Mouse (Mus musculus): Measurements from ENCODE around the gene Gm3336. TPM values are rescaled to one million over a fixed set of nuclear protein-coding genes. Genes with fewer than 3 reads are reported as not detected.
A peak's percentile ranks its signal among the peaks of the same experiment; 100 is the strongest.

Gene Gm3336
- polyA plus RNA-seq, 1 experiment = 73.6 TPM

DNA sequence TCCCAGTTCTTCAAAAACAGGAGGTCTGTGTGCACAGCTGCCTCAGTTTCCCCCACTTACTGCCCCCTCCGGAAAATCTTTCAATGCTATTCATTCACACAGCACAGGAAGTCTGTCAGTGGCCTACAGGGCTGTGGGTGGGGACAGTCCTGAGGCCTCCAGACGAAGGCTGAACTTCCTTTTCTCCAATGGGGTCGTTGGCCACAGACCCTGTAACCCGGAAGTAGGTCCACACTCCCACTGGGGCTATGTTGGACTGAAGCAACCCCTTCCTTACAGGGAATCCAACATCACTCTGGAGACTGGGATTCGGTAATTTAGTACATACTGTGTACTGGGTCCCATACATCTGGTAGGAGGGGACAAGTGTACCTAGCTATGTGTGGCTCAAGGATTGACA, 24.7 kb upstream of the Gm3336 start:
- 57% methylated on average over 5 of the region's 5 CpGs for WGBS
- no peak overlapping the region for H3K4me3 ChIP-seq (ENCODE audit: low read depth, low read length)
- TF ChIP-seq CTCF (IDR thresholded peaks at IDR 0.05; ENCODE audit: extremely low read depth, insufficient read length, insufficient replicate concordance, low read depth, low read length) (no peak), POLR2A (IDR thresholded peaks at IDR 0.05; ENCODE audit: low read depth, low read length) (no peak)
- peaks cover 45% of the 10 kb centered on the region for H3K4me1 ChIP-seq (ENCODE audit: control insufficient read depth, insufficient read depth, insufficient read length, low read length)
- H3K27me3 ChIP-seq (ENCODE audit: control insufficient read depth, insufficient read depth, low read length) = no peaks in the 10 kb centered on the region
- no peak overlapping the region for H3K27ac ChIP-seq (ENCODE audit: insufficient read depth, low read depth, low read length)
- no peaks in the 10 kb centered on the region for H3K36me3 ChIP-seq (ENCODE audit: control insufficient read depth, insufficient read depth, low read length)

DNA sequence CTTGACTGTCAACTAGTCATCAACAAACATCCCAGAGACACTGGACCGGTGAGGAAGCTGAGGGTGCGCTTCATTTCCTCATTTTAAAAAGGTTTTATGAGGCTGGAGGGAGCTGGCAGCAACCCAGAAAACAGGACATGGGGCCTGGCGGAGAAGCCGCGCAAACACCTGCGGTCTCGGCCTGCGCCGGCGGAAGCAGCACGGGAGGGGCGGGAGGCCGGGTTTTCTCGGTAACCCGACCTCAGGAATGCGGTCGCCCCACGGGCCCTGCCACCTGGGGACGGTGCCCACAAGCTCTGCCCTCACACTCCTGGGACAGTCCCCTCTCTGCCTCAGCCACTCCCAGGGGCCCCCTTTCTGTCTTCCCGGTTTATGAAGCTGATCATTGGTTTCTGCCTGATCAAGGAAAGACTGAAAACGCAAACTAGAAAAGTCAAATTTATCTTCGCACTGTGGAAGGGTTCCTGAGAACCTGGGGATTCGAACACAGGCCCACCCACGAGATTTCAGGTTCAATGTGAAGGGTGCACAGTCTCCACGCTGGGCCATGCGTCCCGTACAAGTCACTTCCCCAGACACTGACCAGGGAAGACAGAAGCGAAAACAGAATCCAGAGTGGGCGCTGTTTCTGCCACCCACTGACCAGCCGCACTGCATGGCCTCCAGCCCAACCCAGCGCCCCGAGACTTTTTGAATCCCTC, 22.9 kb upstream of the Gm3336 start:
- Histone ChIP-seq H3K4me1 (ENCODE audit: control insufficient read depth, insufficient read depth, insufficient read length, low read length) (peaks cover 45% of the 10 kb centered on the region), H3K36me3 (ENCODE audit: control insufficient read depth, insufficient read depth, low read length) (no peaks in the 10 kb centered on the region), H3K4me3 (ENCODE audit: low read depth, low read length) (no peak overlapping the region), H3K27me3 (ENCODE audit: control insufficient read depth, insufficient read depth, low read length) (no peaks in the 10 kb centered on the region), H3K27ac (ENCODE audit: insufficient read depth, low read depth, low read length) (peak overlapping the region; percentile 89)
- 17% methylated on average over 32 of the region's 32 CpGs for WGBS
- no peak for TF ChIP-seq POLR2A (IDR thresholded peaks at IDR 0.05; ENCODE audit: low read depth, low read length)
- no peak for TF ChIP-seq CTCF (IDR thresholded peaks at IDR 0.05; ENCODE audit: extremely low read depth, insufficient read length, insufficient replicate concordance, low read depth, low read length)

DNA sequence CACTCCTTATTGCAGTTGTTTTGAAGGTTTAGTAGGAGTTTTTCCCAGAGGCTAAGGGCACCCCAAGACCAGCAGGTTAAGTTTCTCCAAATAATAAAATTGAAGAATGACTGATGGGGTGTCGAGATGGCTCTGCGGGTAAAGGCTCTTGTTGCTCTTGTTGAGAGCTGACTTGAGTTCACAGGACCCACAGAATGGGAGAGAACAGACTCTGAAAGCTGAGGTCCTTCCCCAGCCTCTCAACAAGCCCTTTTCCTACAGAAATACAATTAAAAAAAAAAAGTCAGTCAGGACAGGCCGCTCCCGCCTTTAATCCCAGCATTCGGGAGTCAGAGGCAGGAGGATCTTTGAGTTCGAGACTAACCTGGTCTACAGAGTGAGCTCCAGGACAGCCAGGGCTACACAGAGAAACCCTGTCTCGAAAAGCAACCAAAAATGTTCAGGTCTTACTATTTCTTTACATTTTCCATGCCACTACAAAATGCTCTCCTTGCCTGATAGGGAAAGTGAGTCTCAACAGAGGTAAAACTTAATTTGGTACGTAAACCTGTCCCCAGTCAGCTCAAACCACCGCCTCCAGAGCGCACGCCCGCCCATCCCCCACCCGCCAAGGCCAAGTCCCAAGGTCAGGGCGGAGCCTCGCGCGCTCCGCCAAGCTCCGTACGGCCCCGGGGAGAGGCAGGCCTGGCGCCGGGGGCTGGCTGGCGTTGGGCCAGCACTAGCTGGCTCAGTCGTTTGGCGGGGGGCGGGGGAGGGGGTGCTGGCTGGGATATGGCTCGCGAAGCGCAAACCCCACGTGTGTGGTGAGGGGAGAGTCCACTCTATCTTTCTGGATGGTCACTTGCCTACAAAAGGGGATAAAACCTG, 22.1 kb upstream of the Gm3336 start:
- H3K27me3 ChIP-seq (ENCODE audit: control insufficient read depth, insufficient read depth, low read length) = no peaks in the 10 kb centered on the region
- WGBS = 3% methylated on average over 31 of the region's 31 CpGs
- H3K4me1 ChIP-seq (ENCODE audit: control insufficient read depth, insufficient read depth, insufficient read length, low read length) = peaks cover 45% of the 10 kb centered on the region
- TF ChIP-seq CTCF (IDR thresholded peaks at IDR 0.05; ENCODE audit: extremely low read depth, insufficient read length, insufficient replicate concordance, low read depth, low read length) (no peak), POLR2A (IDR thresholded peaks at IDR 0.05; ENCODE audit: low read depth, low read length) (no peak)
- peaks cover 5% of the 10 kb centered on the region for H3K36me3 ChIP-seq (ENCODE audit: control insufficient read depth, insufficient read depth, low read length)
- peak overlapping the region; percentile 89 for H3K27ac ChIP-seq (ENCODE audit: insufficient read depth, low read depth, low read length)
- peak overlapping the region; percentile 41 for H3K4me3 ChIP-seq (ENCODE audit: low read depth, low read length)

DNA sequence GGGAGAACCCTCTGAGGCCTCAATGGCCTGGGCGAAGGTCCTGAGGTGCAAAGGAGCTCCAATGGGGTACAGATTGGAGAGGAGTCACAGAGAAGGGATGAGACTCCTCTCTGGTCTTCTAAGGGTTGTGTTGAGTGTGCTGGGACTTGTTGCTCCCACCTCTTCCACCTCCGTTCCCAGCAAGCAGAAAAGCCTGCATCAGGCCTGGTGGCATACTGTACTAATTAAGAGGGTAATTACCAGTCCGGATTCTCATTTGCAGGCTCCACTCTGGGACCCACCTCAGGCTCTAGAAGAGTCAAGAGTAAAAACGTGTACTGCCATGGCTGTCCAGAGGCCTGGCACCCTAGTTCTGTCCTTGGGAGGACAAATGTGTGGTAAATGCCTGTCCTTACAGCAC, 21.4 kb upstream of the Gm3336 start:
- H3K36me3 ChIP-seq (ENCODE audit: control insufficient read depth, insufficient read depth, low read length) = peaks cover 9% of the 10 kb centered on the region
- WGBS = 36% methylated on average over 4 of the region's 4 CpGs

DNA sequence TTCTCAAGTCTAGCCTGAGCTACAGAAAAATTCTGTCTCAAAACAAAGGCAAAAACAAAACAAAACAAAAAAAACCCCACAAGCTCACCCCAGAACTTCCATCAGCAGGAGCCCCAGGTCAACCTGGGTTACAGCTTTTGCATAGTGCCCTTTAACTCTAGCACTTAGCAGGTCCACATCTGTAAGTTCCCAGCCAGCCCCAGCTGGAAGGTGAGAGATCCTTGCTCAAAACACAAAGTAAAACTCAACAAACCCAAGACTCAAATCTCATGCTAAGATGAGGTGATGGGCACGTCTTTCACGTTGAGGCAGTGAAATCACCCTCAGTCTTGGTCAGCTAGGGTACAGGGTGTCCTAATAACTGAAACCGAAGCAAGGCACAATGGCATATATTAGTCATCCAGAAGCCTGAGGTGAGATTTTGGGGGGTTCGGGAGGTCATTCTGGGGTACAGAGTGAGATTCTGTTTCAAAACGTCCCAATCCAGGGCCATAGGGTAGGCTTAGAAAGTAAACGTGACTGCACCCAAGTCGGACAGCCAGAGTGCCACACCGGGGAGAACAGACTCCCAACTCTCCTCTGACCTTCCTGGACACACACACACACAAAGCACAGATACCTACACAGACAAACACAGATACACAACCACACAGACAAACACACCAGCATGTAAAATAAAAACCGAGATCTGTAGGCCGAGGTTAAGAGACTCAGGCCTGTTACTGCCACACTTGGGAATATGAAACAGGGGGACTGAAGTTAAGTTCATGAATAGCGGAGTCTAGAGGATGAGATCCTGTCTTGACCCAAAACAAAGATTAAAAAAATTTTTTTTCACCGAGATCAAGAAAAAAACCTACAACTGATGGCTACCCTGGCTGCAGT, 20.7 kb upstream of the Gm3336 start:
- no peak for TF ChIP-seq CTCF (IDR thresholded peaks at IDR 0.05; ENCODE audit: extremely low read depth, insufficient read length, insufficient replicate concordance, low read depth, low read length)
- no peak for TF ChIP-seq POLR2A (IDR thresholded peaks at IDR 0.05; ENCODE audit: low read depth, low read length)
- Histone ChIP-seq H3K27me3 (ENCODE audit: control insufficient read depth, insufficient read depth, low read length) (no peaks in the 10 kb centered on the region), H3K36me3 (ENCODE audit: control insufficient read depth, insufficient read depth, low read length) (peaks cover 9% of the 10 kb centered on the region), H3K4me3 (ENCODE audit: low read depth, low read length) (peak overlapping the region; percentile 63), H3K27ac (ENCODE audit: insufficient read depth, low read depth, low read length) (peak overlapping the region; percentile 100), H3K4me1 (ENCODE audit: control insufficient read depth, insufficient read depth, insufficient read length, low read length) (peaks cover 43% of the 10 kb centered on the region)
- WGBS = 53% methylated on average over 12 of the region's 12 CpGs

More for the DNA sequence above, 21.4 kb upstream of the Gm3336 start:
- peak overlapping the region; percentile 100 for H3K27ac ChIP-seq (ENCODE audit: insufficient read depth, low read depth, low read length)
- H3K4me3 ChIP-seq (ENCODE audit: low read depth, low read length) = peak overlapping the region; percentile 41
- peaks cover 42% of the 10 kb centered on the region for H3K4me1 ChIP-seq (ENCODE audit: control insufficient read depth, insufficient read depth, insufficient read length, low read length)
- H3K27me3 ChIP-seq (ENCODE audit: control insufficient read depth, insufficient read depth, low read length) = no peaks in the 10 kb centered on the region
- TF ChIP-seq POLR2A (IDR thresholded peaks at IDR 0.05; ENCODE audit: low read depth, low read length) (no peak), CTCF (IDR thresholded peaks at IDR 0.05; ENCODE audit: extremely low read depth, insufficient read length, insufficient replicate concordance, low read depth, low read length) (no peak)

DNA sequence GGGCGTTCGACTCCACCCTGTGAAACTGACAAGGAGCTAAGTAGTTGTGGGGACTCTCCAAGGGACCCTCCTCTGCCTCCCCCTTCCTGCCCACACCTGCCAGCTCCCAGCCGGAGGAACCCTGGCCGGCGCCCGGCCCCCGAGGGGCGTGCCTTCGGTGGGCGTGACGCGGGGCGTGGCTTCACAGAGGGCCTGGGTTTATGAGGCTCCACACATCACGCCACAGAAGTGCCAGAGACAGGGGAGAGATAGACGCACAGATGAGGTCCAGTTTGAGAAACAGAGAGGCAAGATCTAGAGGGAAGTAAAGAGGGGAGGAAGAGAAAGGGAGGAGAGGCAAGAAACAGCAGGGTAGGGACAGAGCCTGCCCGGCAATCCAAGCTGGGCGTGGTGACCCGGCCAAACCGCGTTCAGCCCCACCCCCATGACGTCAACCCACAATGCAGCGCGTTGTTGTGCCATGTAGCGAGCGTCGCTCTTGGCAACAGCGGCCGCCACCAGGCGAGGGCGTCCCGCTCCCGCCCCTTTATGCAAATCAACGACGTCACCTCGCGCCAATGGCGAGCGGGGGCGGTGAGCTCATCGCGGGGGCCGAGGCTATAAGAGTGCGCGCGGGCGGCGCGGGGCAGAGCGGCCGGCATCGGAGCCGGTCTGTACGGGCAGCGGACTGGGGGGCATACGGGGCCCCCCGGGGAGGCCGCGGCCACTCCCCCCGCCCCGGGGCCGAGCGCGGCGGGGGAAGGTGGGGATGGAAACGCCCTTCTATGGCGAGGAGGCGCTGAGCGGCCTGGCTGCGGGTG, 19.8 kb upstream of the Gm3336 start, which contains the start of gene Jund:
Gene Jund (plus strand): TSS at position 640 of the 800 bp plus-strand sequence.
- Histone ChIP-seq H3K36me3 (ENCODE audit: control insufficient read depth, insufficient read depth, low read length) (peaks cover 9% of the 10 kb centered on the region), H3K4me1 (ENCODE audit: control insufficient read depth, insufficient read depth, insufficient read length, low read length) (peaks cover 43% of the 10 kb centered on the region), H3K4me3 (ENCODE audit: low read depth, low read length) (peak within 1 kb of the TSS; percentile 80), H3K27ac (ENCODE audit: insufficient read depth, low read depth, low read length) (peak within 1 kb of the TSS; percentile 100), H3K27me3 (ENCODE audit: control insufficient read depth, insufficient read depth, low read length) (no peaks in the 10 kb centered on the region)
- under 1% methylated on average over 69 of the region's 69 CpGs for WGBS
- TF ChIP-seq POLR2A (IDR thresholded peaks at IDR 0.05; ENCODE audit: low read depth, low read length) (peak; percentile 100), CTCF (IDR thresholded peaks at IDR 0.05; ENCODE audit: extremely low read depth, insufficient read length, insufficient replicate concordance, low read depth, low read length) (no peak)

Measured in small intestine, adult 2 months (tissue).